Mouse (Mus musculus): ENCODE results near the gene Fam117b. TPM values are rescaled to one million over a fixed set of nuclear protein-coding genes. Genes with fewer than 3 reads are reported as not detected.

Gene Fam117b
- 3.6 and 4.0 TPM in 2 replicates for polyA plus RNA-seq (2015; fragmentation: Nextera tagmentation; extraction: Ambion mirVana)

GRCm38 (mm10) chr1:59912413-59913157, at the start of gene Fam117b:
Fam117b (plus strand) TSS chr1:59913006.
- ATAC-seq (ENCODE audit: insufficient read depth, low FRiP score), result peak; percentile 97
- H3K9me3 ChIP-seq (replicated peaks; ENCODE audit: control insufficient read depth, low read length), result no peaks in the 10 kb centered on the region
- H3K4me2 ChIP-seq (ENCODE audit: low read depth, low read length), result peak within 1 kb of the TSS; percentile 74
- peak within 1 kb of the TSS; percentile 90 for H3K27ac ChIP-seq (ENCODE audit: low read length)
- no peaks in the 10 kb centered on the region for H3K27me3 ChIP-seq (ENCODE audit: control insufficient read depth, insufficient read depth, low read length)
- H3K4me3 ChIP-seq (replicated peaks; ENCODE audit: low read length), result peak within 1 kb of the TSS; percentile 96
- H3K4me1 ChIP-seq (ENCODE audit: control insufficient read depth, insufficient read depth, low read length), result peaks cover 20% of the 10 kb centered on the region
- WGBS, result under 1% methylated on average over 70 of the region's 72 CpGs
- H3K9ac ChIP-seq (ENCODE audit: low read length), result peak within 1 kb of the TSS; percentile 97
- no peaks in the 10 kb centered on the region for H3K36me3 ChIP-seq (ENCODE audit: control insufficient read depth, insufficient read depth, low read length)

- no peaks in the 10 kb centered on the region for H3K27me3 ChIP-seq (ENCODE audit: control insufficient read depth, insufficient read depth, low read length)
- H3K4me2 ChIP-seq (ENCODE audit: low read depth, low read length), result no peak overlapping the region
- no peak for ATAC-seq (ENCODE audit: insufficient read depth, low FRiP score)
- H3K4me3 ChIP-seq (replicated peaks; ENCODE audit: low read length), result no peak overlapping the region
- H3K4me1 ChIP-seq (ENCODE audit: control insufficient read depth, insufficient read depth, low read length), result no peaks in the 10 kb centered on the region
- no peaks in the 10 kb centered on the region for H3K9me3 ChIP-seq (replicated peaks; ENCODE audit: control insufficient read depth, low read length)
- 90% methylated on average over 5 of the region's 5 CpGs for WGBS
- H3K27ac ChIP-seq (ENCODE audit: low read length), result no peak overlapping the region
- H3K36me3 ChIP-seq (ENCODE audit: control insufficient read depth, insufficient read depth, low read length), result peaks cover 25% of the 10 kb centered on the region
- no peak overlapping the region for H3K9ac ChIP-seq (ENCODE audit: low read length)
These were observed 44.8 kb upstream of the Fam117b start for GRCm38 (mm10) chr1:59868041-59868440.

GRCm38 (mm10) chr1:59874023-59874422, 38.8 kb upstream of the Fam117b start:
- WGBS, result 80% methylated on average over 3 of the region's 3 CpGs

GRCm38 (mm10) chr1:59878098-59878497, 34.7 kb upstream of the Fam117b start:
- Histone ChIP-seq H3K9ac (ENCODE audit: low read length) (no peak overlapping the region), H3K4me3 (replicated peaks; ENCODE audit: low read length) (no peak overlapping the region), H3K4me1 (ENCODE audit: control insufficient read depth, insufficient read depth, low read length) (no peaks in the 10 kb centered on the region), H3K27me3 (ENCODE audit: control insufficient read depth, insufficient read depth, low read length) (no peaks in the 10 kb centered on the region), H3K27ac (ENCODE audit: low read length) (no peak overlapping the region), H3K36me3 (ENCODE audit: control insufficient read depth, insufficient read depth, low read length) (no peaks in the 10 kb centered on the region), H3K9me3 (replicated peaks; ENCODE audit: control insufficient read depth, low read length) (no peaks in the 10 kb centered on the region), H3K4me2 (ENCODE audit: low read depth, low read length) (no peak overlapping the region)
- WGBS, result 84% methylated on average over 7 of the region's 7 CpGs
- no peak for ATAC-seq (ENCODE audit: insufficient read depth, low FRiP score)

More at GRCm38 (mm10) chr1:59874023-59874422, 38.8 kb upstream of the Fam117b start:
- peaks cover 5% of the 10 kb centered on the region; the same call in 1 of the 2 replicates for H3K36me3 ChIP-seq (ENCODE audit: control insufficient read depth, insufficient read depth, low read length)
- H3K9me3 ChIP-seq (replicated peaks; ENCODE audit: control insufficient read depth, low read length), result no peaks in the 10 kb centered on the region
- no peaks in the 10 kb centered on the region for H3K27me3 ChIP-seq (ENCODE audit: control insufficient read depth, insufficient read depth, low read length)
- H3K9ac ChIP-seq (ENCODE audit: low read length), result no peak overlapping the region
- H3K4me3 ChIP-seq (replicated peaks; ENCODE audit: low read length), result no peak overlapping the region
- H3K4me1 ChIP-seq (ENCODE audit: control insufficient read depth, insufficient read depth, low read length), result no peaks in the 10 kb centered on the region
- no peak overlapping the region for H3K4me2 ChIP-seq (ENCODE audit: low read depth, low read length)
- no peak for ATAC-seq (ENCODE audit: insufficient read depth, low FRiP score)
- no peak overlapping the region for H3K27ac ChIP-seq (ENCODE audit: low read length)

GRCm38 (mm10) chr1:59883349-59884134, 29.3 kb upstream of the Fam117b start:
- Histone ChIP-seq H3K9ac (ENCODE audit: low read length) (no peak overlapping the region), H3K27me3 (ENCODE audit: control insufficient read depth, insufficient read depth, low read length) (no peaks in the 10 kb centered on the region), H3K4me2 (ENCODE audit: low read depth, low read length) (no peak overlapping the region), H3K36me3 (ENCODE audit: control insufficient read depth, insufficient read depth, low read length) (no peaks in the 10 kb centered on the region), H3K4me1 (ENCODE audit: control insufficient read depth, insufficient read depth, low read length) (0 out of 2 replicates have a peak, but pooled peaks cover 4% of the 10 kb centered on the region), H3K27ac (ENCODE audit: low read length) (no peak overlapping the region), H3K4me3 (replicated peaks; ENCODE audit: low read length) (no peak overlapping the region), H3K9me3 (replicated peaks; ENCODE audit: control insufficient read depth, low read length) (no peaks in the 10 kb centered on the region)
- ATAC-seq (ENCODE audit: insufficient read depth, low FRiP score), result no peak
- 33% methylated on average over 3 of the region's 3 CpGs for WGBS

GRCm38 (mm10) chr1:59886899-59887298, 25.9 kb upstream of the Fam117b start:
- no peak for ATAC-seq (ENCODE audit: insufficient read depth, low FRiP score)
- no peak overlapping the region for H3K9ac ChIP-seq (ENCODE audit: low read length)
- H3K9me3 ChIP-seq (replicated peaks; ENCODE audit: control insufficient read depth, low read length), result no peaks in the 10 kb centered on the region; the same call in 1 of the 2 replicates
- H3K27me3 ChIP-seq (ENCODE audit: control insufficient read depth, insufficient read depth, low read length), result no peaks in the 10 kb centered on the region
- 48% methylated on average over 4 of the region's 4 CpGs for WGBS
- H3K4me1 ChIP-seq (ENCODE audit: control insufficient read depth, insufficient read depth, low read length), result 0 out of 2 replicates have a peak, but pooled peaks cover 4% of the 10 kb centered on the region
- no peak overlapping the region for H3K4me2 ChIP-seq (ENCODE audit: low read depth, low read length)
- no peak overlapping the region for H3K4me3 ChIP-seq (replicated peaks; ENCODE audit: low read length)
- H3K27ac ChIP-seq (ENCODE audit: low read length), result no peak overlapping the region
- no peaks in the 10 kb centered on the region for H3K36me3 ChIP-seq (ENCODE audit: control insufficient read depth, insufficient read depth, low read length)

GRCm38 (mm10) chr1:59888018-59888417, 24.8 kb upstream of the Fam117b start:
- H3K4me3 ChIP-seq (replicated peaks; ENCODE audit: low read length), result no peak overlapping the region
- no peak overlapping the region for H3K9ac ChIP-seq (ENCODE audit: low read length)
- no peak overlapping the region for H3K27ac ChIP-seq (ENCODE audit: low read length)
- H3K27me3 ChIP-seq (ENCODE audit: control insufficient read depth, insufficient read depth, low read length), result no peaks in the 10 kb centered on the region
- 0 out of 2 replicates have a peak, but pooled peaks cover 4% of the 10 kb centered on the region for H3K4me1 ChIP-seq (ENCODE audit: control insufficient read depth, insufficient read depth, low read length)
- ATAC-seq (ENCODE audit: insufficient read depth, low FRiP score), result no peak
- H3K4me2 ChIP-seq (ENCODE audit: low read depth, low read length), result no peak overlapping the region
- H3K9me3 ChIP-seq (replicated peaks; ENCODE audit: control insufficient read depth, low read length), result no peaks in the 10 kb centered on the region; the same call in 1 of the 2 replicates
- no peaks in the 10 kb centered on the region for H3K36me3 ChIP-seq (ENCODE audit: control insufficient read depth, insufficient read depth, low read length)

GRCm38 (mm10) chr1:59891185-59891584, 21.6 kb upstream of the Fam117b start:
- Histone ChIP-seq H3K36me3 (ENCODE audit: control insufficient read depth, insufficient read depth, low read length) (no peaks in the 10 kb centered on the region), H3K4me3 (replicated peaks; ENCODE audit: low read length) (no peak overlapping the region), H3K27me3 (ENCODE audit: control insufficient read depth, insufficient read depth, low read length) (no peaks in the 10 kb centered on the region), H3K4me2 (ENCODE audit: low read depth, low read length) (no peak overlapping the region), H3K4me1 (ENCODE audit: control insufficient read depth, insufficient read depth, low read length) (0 out of 2 replicates have a peak, but pooled peaks cover 4% of the 10 kb centered on the region), H3K27ac (ENCODE audit: low read length) (no peak overlapping the region), H3K9ac (ENCODE audit: low read length) (no peak overlapping the region), H3K9me3 (replicated peaks; ENCODE audit: control insufficient read depth, low read length) (no peaks in the 10 kb centered on the region; the same call in 1 of the 2 replicates)
- ATAC-seq (ENCODE audit: insufficient read depth, low FRiP score), result no peak
- WGBS, result 73% methylated on average over 4 of the region's 4 CpGs

- Histone ChIP-seq H3K4me2 (ENCODE audit: low read depth, low read length) (no peak overlapping the region), H3K9ac (ENCODE audit: low read length) (no peak overlapping the region), H3K36me3 (ENCODE audit: control insufficient read depth, insufficient read depth, low read length) (no peaks in the 10 kb centered on the region), H3K27me3 (ENCODE audit: control insufficient read depth, insufficient read depth, low read length) (no peaks in the 10 kb centered on the region), H3K27ac (ENCODE audit: low read length) (no peak overlapping the region), H3K4me1 (ENCODE audit: control insufficient read depth, insufficient read depth, low read length) (no peaks in the 10 kb centered on the region), H3K9me3 (replicated peaks; ENCODE audit: control insufficient read depth, low read length) (no peaks in the 10 kb centered on the region; the same call in 1 of the 2 replicates), H3K4me3 (replicated peaks; ENCODE audit: low read length) (no peak overlapping the region)
- ATAC-seq (ENCODE audit: insufficient read depth, low FRiP score), result no peak
- WGBS, result 82% methylated on average over 8 of the region's 8 CpGs
These were observed 20.0 kb upstream of the Fam117b start for GRCm38 (mm10) chr1:59892777-59893176.

Measured in stomach, embryonic 16.5 days (tissue).